Mouse (Mus musculus): ENCODE results near the gene Strip2.

Gene Strip2

DNA sequence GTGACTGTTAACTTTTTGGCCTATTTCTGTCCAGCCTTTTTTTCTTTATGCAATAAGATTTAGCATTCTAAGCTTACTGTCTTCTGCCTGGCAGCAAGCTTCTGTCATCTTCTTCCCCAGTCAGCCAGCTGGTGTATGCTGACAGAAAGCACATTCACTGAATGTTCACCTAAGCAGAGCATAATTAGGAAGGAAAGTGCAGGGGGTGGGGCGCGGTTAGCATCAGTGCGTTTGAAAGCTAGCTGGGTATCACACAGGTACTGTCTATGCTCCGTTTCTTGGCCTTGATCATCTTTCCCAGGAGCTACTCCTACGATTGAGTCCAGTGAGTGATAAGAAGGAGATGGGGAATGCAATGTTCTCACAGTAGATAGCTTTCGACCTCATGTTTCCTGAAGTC is 13.9 kb downstream of the Strip2 start:
- DNase-seq = peak; percentile 19

DNA sequence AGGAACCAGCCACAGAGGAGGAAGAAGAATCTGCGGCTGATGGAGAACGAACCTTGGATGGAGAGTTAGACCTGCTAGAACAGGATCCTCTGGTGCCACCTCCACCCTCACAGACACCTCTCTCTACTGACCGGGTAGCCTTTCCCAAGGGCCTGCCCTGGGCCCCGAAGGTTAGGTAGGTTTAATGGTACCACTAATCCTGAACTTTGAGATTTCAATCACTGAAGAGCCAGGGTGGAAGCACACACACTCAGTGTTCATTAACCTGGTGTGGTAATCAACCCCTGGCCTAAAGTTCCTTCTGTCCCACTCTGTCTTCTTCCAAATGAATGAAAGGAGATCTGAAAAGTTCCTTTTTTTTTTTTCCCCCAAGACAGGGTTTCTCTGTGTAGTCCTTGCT is 14.4 kb downstream of the Strip2 start:
- DNase-seq = no peak

DNA sequence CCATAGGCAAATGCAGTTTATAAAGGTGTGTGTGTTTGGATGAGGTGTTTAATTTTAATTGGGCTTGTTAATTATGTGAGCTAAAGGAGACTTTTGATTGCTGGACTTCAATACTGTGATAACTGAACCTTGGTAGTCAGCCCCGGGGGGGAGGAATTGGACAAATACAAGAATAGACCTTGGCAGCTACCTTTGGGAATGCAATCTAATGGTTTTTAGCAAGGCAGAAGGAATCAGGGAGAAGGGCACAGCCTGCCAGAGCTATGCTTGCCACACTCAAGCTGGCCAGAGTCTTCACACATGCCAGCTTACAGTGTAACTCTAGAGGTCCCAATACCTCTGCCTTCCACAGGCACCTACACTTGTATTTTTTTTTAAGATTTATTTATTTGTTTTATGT is 18.9 kb downstream of the Strip2 start:
- DNase-seq = no peak

GRCm38 (mm10) chr6:29940428-29940827 is 23.6 kb downstream of the Strip2 start:
- no peak for DNase-seq

DNA sequence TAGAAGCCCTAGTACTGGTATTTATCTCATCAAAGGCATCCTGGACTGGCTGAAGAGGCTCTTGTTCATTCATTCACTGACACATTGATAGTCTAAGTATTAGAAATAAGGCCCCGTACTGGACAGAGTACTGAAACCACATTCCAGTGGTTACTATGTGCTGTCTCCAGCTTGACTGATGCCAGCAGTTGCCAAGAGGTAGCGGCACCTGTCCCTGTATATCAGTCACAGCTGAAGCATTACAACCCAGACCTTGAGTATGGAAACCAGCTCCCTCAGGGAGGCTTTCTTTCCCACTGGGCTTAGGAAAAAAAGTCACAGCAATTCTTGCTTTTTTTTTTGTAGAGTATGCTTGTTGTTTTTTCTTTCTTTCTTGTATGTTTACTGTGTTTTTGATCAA is 24.2 kb downstream of the Strip2 start:
- no peak for DNase-seq

DNA sequence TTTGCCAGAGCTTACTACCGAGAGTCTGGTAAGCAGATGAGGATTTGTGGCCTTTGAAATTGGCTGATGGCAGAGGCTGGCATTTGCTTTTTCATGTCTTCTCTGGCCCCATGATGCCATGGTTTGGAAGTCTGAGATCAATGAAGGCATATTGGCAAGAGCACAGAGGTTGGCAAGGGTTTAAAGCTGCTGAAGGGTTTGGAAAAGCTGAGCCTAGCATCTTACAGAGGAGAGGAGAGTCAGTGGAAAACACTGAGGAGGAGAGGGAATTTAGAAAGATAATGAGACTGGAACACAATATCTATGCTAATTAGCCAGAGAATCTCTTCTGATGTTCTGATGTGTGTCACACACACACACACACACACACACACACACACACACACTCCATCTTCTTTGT is 27.7 kb downstream of the Strip2 start:
- no peak for DNase-seq

- no peak for DNase-seq
Measured at GRCm38 (mm10) chr6:29946568-29946967, 29.8 kb downstream of the Strip2 start.

GRCm38 (mm10) chr6:29947823-29948222 is 31.0 kb downstream of the Strip2 start:
- no peak for DNase-seq

GRCm38 (mm10) chr6:29956749-29957148 is 39.9 kb downstream of the Strip2 start:
- DNase-seq = no peak

DNA sequence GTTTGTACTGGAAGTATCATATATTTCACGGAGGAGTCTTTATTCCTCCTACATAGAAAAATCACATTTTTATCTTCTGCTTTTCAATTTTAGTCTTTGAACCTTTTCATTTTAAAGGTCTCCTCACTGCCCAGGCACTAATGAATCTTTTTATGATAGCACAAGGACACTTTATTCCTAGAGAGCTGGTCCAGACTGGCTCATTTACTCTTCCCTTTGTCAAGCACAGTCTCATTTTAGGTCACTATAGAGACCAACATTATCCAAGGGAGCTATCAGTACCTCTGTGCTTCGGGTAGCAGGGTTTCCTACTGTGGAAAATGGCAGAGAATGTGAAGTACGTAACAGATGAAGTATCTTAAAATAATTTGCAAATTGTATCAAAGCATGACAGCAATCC is 41.9 kb downstream of the Strip2 start:
- no peak for DNase-seq

DNA sequence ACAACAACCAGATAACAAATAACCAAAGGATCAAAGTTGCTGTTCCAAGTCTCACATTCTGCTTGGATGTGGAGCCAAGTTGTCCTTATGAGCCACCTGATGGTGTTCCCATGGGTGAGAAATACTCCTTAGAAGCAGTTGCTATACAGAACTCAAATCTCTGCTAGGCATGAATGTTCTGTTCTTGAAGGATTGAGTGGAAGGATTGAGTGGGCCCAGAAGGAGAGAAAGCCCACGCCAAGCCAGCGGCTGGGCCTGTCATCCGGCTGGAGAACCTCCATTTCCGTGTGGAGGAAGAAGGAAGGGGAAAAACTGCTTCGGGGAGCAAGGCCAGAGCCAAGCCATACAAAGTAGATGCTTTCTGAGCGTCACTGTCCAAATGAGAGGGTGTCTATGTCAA is 44.3 kb downstream of the Strip2 start:
- DNase-seq = peak; percentile 19

- no peak for DNase-seq
Measured at GRCm38 (mm10) chr6:29967917-29968316, 51.1 kb downstream of the Strip2 start.

DNA sequence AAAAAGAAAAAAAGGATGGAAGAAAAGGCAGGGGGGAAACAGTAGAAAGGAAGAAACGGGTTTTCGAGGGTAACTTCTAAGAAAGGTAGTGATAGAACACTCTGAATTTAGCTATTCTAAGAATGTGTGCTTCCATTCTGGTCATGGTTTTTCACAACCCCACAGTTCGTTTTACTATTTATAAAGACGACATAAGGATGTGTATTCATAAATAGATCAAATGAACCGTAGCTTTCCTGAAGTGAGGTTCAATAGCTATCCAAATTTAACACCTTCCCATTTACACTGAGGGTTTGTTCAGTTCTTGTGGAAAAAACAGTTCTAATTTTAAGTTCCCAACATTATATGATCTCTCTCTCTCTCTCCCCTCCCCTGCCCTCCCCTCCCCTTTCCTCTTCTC is 56.5 kb downstream of the Strip2 start:
- no peak for DNase-seq

GRCm38 (mm10) chr6:29974836-29975235 is 58.0 kb downstream of the Strip2 start:
- DNase-seq = no peak

DNA sequence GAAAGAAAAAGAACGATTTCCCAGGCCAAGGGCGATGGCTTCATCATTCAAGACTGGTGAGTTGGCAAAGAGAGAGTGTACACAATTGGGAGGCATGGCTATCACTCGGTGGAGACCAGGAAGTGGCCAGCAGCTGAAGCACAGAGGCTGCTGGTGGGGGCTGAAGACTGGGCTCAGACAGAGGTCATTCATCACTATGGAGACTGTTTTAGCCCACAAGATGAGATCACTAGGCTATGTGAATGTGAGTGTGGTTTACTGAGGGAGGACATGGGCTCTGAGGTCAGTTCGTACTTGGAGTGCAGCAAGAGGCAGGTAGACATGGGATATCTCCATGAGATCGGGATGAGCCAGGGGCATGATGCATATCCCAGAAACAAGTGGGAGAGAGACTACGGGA is 63.6 kb downstream of the Strip2 start:
- DNase-seq = no peak

- no peak for DNase-seq
Measured at GRCm38 (mm10) chr6:29981797-29982196, 65.0 kb downstream of the Strip2 start.

GRCm38 (mm10) chr6:29985058-29985498 is 68.3 kb downstream of the Strip2 start:
- DNase-seq = peak; percentile 42

GRCm38 (mm10) chr6:29985504-29985903 is 68.7 kb downstream of the Strip2 start:
- no peak for DNase-seq

DNA sequence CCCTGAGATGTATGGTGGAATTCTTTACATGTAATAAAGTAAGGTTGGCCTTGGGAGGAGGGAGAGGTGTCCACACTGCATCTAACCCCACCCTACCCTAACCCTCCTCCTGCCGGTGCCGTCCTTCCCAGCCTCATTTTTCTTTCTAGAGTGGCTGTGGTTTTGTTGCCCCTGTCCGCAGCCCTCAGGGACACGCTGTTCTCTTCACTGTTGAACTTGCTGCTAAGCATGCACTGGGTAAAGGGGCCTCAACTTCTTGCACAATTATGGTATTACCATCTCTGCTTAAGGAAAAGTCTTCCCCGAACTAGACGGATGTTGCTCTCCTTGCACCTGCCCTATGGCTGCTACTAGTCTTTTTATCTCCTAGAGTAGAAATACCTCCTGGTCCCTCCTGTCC is 69.2 kb downstream of the Strip2 start:
- DNase-seq = no peak

- no peak for DNase-seq
Measured at GRCm38 (mm10) chr6:29987246-29987645, 70.4 kb downstream of the Strip2 start.

DNA sequence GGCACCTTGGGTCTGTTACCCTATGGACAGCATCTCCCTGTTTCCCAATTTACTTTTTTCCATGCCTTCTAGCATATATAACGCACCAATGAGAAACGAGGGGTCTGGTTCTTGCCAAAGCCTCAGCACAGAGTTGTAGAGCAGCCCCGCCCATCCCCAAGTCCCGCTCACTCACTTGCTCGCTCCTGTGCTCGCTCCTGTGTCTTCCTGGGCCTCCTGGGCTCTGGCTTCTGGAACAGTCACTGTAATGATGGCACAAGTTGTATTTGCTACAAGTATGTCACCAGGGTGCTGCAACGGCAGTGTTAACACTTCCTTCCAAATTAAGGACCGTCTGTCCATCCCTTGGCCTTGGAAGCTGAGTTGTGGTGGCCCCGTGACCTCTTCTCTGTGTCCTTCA is 81.3 kb downstream of the Strip2 start:
- no peak for DNase-seq

DNA sequence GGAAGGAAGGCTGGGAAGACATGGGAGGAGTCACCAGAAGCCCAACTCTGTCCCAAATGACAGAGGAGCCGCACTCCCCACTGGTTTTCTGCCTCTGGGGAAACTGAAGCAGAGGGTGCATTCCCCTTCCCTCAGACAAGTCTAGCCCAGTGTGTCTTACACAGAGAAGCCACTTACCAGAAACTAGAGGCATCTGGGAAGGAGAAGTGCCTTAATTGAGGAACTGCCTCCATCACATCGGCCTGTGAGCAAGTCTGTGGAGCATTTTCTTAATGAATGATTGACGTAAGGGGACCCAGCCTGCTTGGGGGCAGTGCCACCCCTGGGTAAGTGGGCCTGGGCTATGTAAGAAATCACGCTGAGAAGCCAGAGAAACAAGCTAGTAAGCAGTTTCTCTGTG is 82.0 kb downstream of the Strip2 start:
- no peak for DNase-seq

- no peak for DNase-seq
Measured at GRCm38 (mm10) chr6:30002628-30003027, 85.8 kb downstream of the Strip2 start.

DNA sequence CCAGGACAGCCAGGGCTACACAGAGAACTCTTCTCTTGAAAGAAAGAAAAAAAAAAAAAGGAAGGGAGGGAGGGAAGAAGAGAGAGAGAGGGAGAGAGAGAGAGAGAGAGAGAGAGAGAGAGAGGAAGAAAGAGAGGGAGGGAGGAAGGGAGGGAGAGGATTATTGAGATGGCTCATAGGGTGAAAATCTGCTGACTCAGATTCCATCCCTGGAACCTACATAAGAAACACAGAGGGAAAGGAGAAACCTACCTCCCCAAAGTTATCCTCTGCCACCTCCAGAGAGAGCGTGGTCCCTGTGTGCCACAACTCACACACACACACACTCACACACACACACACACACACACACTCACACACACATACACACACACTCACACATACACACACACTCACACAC is 89.0 kb downstream of the Strip2 start:
- no peak for DNase-seq

DNA sequence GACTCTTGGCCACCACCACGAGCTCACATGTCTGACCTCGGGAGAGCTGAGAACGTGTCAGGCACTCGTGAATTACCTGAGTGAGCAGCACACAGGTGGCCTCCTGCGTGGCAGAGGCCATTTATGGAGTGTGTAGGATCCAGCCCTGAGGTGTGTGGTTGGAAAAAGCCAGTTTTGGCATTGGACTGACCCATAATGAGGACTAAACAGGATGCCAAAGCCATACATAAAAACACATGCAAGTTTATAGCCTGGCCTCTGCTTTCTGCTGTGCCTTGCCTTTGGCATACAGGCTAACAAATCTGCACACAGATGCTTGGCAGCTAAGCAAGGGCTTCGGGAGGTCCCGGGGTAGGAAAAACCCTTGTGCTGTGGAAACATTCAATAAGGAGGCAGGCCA is 92.4 kb downstream of the Strip2 start:
- no peak for DNase-seq
